ENCODE assay signal across 9 mouse cellular contexts in the genomic region with DNA sequence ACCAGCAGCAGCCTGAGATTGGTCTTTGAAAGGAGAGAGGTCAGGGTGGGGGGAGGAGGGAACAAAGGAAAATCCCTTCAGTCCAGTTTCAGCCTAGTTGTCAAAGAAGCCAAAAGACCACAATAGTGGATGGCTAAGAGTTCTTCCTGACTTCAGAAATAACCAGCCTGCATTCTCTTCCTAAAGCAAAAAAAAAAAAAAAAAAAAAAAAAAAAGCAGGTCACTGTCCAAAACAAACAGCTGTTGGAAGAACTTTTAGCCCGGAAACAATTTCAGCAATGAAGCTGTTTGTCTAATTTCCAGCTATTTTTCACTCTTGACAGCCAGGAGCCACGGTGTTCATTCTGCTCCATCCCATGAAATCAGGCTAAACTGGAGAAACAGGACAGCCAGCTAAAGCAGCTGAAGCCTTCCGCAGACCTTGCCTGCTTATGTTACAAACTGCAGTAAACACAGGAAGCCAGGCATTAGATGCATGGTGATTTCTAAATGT.
A peak's percentile ranks its signal among the peaks of the same experiment; 100 is the strongest.
DNase-seq lines count a peak whose midpoint lies in the region; ATAC-seq lines count a peak whose summit lies in the region.
"Had no signal": no experiment of that assay in that cellular context is flagged by ENCODE, and none has a peak within 500 bp of the region (broad histone marks: within the 10 kb centered on the region; RNA-seq: fewer than 3 reads in every experiment).

No protein-coding gene starts in this region.

- peak; percentile 13 to 51 for DNase-seq in adrenal gland, adult (ENCODE audit: inconsistent age in 2 of 2, low spot score in 1 of 2)
- no peak for DNase-seq in adrenal gland, adult 8-10 months
- peak; percentile 6 for DNase-seq in lung, postnatal 10 days
- DNase-seq in lung, postnatal 14 days = no peak
- peak; percentile 18 for DNase-seq in heart, postnatal 4 days
- DNase-seq in mesoderm, embryonic 11.5 days (ENCODE audit: low read depth, low spot score) = peak; percentile 46
- DNase-seq in c-Kit-positive CD71-positive TER-119-positive erythroid progenitor cells, embryonic 14.5 days (ENCODE audit: low spot score) = no peak
- DNase-seq: layer of hippocampus, adult 9-11 months had no signal

- no peak for ATAC-seq in erythroid progenitor cell, adult 5-6 weeks (replicated peaks; ENCODE audit: low FRiP score, poor library complexity, severe bottlenecking)

Comparison
In these comparisons a context has a peak if more than half of its experiments do, and no peak if none do; other contexts are left out.
1. DNase-seq: peak in adrenal gland, adult (2 of 2), lung, postnatal 10 days (single experiment), heart, postnatal 4 days (single experiment) and mesoderm, embryonic 11.5 days (single experiment); none in adrenal gland, adult 8-10 months (single experiment), lung, postnatal 14 days (single experiment) and c-Kit-positive CD71-positive TER-119-positive erythroid progenitor cells, embryonic 14.5 days (single experiment).